In the genomic region with DNA sequence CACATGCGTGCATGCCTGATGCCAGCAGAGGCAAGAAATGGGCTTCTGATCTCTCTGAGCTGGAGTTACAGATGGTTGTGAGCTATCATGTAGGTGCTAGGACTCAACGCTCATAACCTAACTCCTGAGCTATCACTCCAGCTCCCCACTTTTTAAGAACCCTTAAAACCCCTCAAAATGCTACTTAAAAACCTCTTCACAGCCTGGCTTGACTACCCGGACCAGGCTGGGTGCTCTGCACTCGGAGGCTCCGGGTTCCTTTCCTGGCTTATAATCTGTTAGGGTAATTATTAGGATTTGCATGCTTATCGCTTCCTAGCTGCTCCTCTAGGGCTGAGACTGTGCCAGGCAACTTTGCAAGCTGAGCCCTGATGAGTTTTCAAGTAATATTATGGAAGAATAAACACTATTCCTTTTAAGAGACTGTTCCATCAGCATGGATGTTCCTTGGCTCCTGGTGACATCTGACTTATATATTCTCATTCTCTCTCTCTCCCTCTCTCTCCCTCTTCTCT, we compare ENCODE assay signal across 10 mouse cellular contexts. TPM values are rescaled to one million over a fixed set of nuclear protein-coding genes. Genes with fewer than 3 reads are reported as not detected.
A peak's percentile ranks its signal among the peaks of the same experiment; 100 is the strongest.
DNase-seq lines count a peak whose midpoint lies in the region; ATAC-seq and TF ChIP-seq lines count a peak whose summit lies in the region.
"Had no signal": no experiment of that assay in that cellular context is flagged by ENCODE, and none has a peak within 500 bp of the region (broad histone marks: within the 10 kb centered on the region; RNA-seq: fewer than 3 reads in every experiment).

No protein-coding gene starts in this region.

- TF ChIP-seq POLR2A in olfactory bulb, adult 2 months (IDR thresholded peaks at IDR 0.05; ENCODE audit: insufficient read depth, low read depth, low read length) = no peak

- peak overlapping the region; percentile 66 for H3K9ac ChIP-seq in heart, embryonic 14.5 days (ENCODE audit: low read length)
- no peak overlapping the region for H3K9ac ChIP-seq in lung, postnatal 0 days (replicated peaks; ENCODE audit: low read depth)
- no peak overlapping the region for H3K9ac ChIP-seq in embryonic facial prominence, embryonic 15.5 days

- no peak for TF ChIP-seq CTCF in lung, postnatal 0 days (IDR thresholded peaks at IDR 0.05)
- TF ChIP-seq CTCF in olfactory bulb, adult 2 months (IDR thresholded peaks at IDR 0.05; ENCODE audit: insufficient read depth, low read depth, low read length) = no peak

- DNase-seq in heart, adult 11 months = no peak
- peak; percentile 30 for DNase-seq in lung, postnatal 0 days (ENCODE audit: low spot score)
- DNase-seq in lung, postnatal 10 days = no peak
- DNase-seq in embryo, embryonic 10 days (ENCODE audit: low spot score) = no peak
- no peak for DNase-seq in layer of hippocampus, postnatal 14 days (ENCODE audit: low spot score in 2 of 2)

- peak overlapping the region in 1 of 2 experiments; percentile 40; a peak in 3 of 4 replicates for H3K4me3 ChIP-seq in heart, embryonic 14.5 days (ENCODE audit: control insufficient read depth in 1 of 2, insufficient read depth in 1 of 2, low read depth in 1 of 2, low read length in 2 of 2)
- no peak overlapping the region for H3K4me3 ChIP-seq in lung, postnatal 0 days (ENCODE audit: low read depth, low read length)
- H3K4me3 ChIP-seq in embryonic facial prominence, embryonic 15.5 days (replicated peaks) = no peak overlapping the region
- H3K4me3 ChIP-seq in olfactory bulb, adult 2 months (ENCODE audit: insufficient read depth, low read depth, low read length) = no peak overlapping the region

- H3K4me2 ChIP-seq in heart, embryonic 14.5 days (ENCODE audit: low read length) = peak overlapping the region; percentile 88
- H3K4me2 ChIP-seq in lung, postnatal 0 days (replicated peaks; ENCODE audit: low read depth, low read length) = peak overlapping the region; percentile 58; the same call in 1 of the 2 replicates
- peak overlapping the region; percentile 62; the same call in 1 of the 2 replicates for H3K4me2 ChIP-seq in embryonic facial prominence, embryonic 15.5 days (replicated peaks)

- no peaks in the 10 kb centered on the region for H3K9me3 ChIP-seq in heart, embryonic 14.5 days (ENCODE audit: control insufficient read depth, low read length)
- H3K9me3 ChIP-seq in lung, postnatal 0 days (ENCODE audit: low read length) = no peaks in the 10 kb centered on the region
- H3K9me3 ChIP-seq in embryonic facial prominence, embryonic 15.5 days (replicated peaks) = no peaks in the 10 kb centered on the region
- H3K9me3 ChIP-seq: forebrain, embryonic 15.5 days; limb, embryonic 12.5 days had no signal

- WGBS in heart, embryonic 14.5 days = 67% methylated on average over 6 of the region's 6 CpGs
- WGBS in lung, postnatal 0 days = 49% methylated on average over 6 of the region's 6 CpGs
- WGBS in embryonic facial prominence, embryonic 15.5 days = 59% methylated on average over 6 of the region's 6 CpGs
- WGBS in olfactory bulb, adult 2 months = 46% methylated on average over 6 of the region's 6 CpGs

- no peak for ATAC-seq in heart, embryonic 14.5 days (ENCODE audit: insufficient number of reproducible peaks, insufficient read depth, low FRiP score, low read depth)
- no peak for ATAC-seq in lung, postnatal 0 days
- ATAC-seq in embryonic facial prominence, embryonic 15.5 days (ENCODE audit: insufficient number of reproducible peaks, low FRiP score, low TSS enrichment, low read depth) = no peak
- ATAC-seq: forebrain, embryonic 15.5 days had no signal

- H3K4me1 ChIP-seq in heart, embryonic 14.5 days (ENCODE audit: control insufficient read depth in 2 of 2, insufficient read depth in 2 of 2, low read length in 2 of 2) = peaks cover 10 to 14% of the 10 kb centered on the region in 2 experiments
- peaks cover 3% of the 10 kb centered on the region; the same call in 1 of the 2 replicates for H3K4me1 ChIP-seq in lung, postnatal 0 days (ENCODE audit: insufficient read depth, low read depth, low read length)
- H3K4me1 ChIP-seq in embryonic facial prominence, embryonic 15.5 days = peaks cover 22% of the 10 kb centered on the region
- H3K4me1 ChIP-seq in olfactory bulb, adult 2 months (ENCODE audit: control insufficient read depth, insufficient read depth, low read length) = peaks cover 16% of the 10 kb centered on the region

- H3K27ac ChIP-seq in heart, embryonic 14.5 days (replicated peaks in 1 of 2; ENCODE audit: control insufficient read depth in 1 of 2, insufficient read depth in 1 of 2, low read depth in 2 of 2, low read length in 2 of 2) = no peak overlapping the region
- peak overlapping the region; percentile 68 for H3K27ac ChIP-seq in lung, postnatal 0 days (ENCODE audit: low read length)
- H3K27ac ChIP-seq in embryonic facial prominence, embryonic 15.5 days (replicated peaks) = no peak overlapping the region
- H3K27ac ChIP-seq in olfactory bulb, adult 2 months (ENCODE audit: insufficient read depth, low read depth, low read length) = peak overlapping the region; percentile 83; the same call in 1 of the 2 replicates
- H3K27ac ChIP-seq: forebrain, embryonic 15.5 days; limb, embryonic 12.5 days had no signal

- no peak for TF ChIP-seq EP300 in lung, postnatal 0 days (IDR thresholded peaks at IDR 0.05)

- H3K27me3 ChIP-seq in heart, embryonic 14.5 days (ENCODE audit: control insufficient read depth, insufficient read depth, low read length) = no peaks in the 10 kb centered on the region
- H3K27me3 ChIP-seq in lung, postnatal 0 days (replicated peaks; ENCODE audit: insufficient read depth, low read length) = no peaks in the 10 kb centered on the region
- no peaks in the 10 kb centered on the region for H3K27me3 ChIP-seq in embryonic facial prominence, embryonic 15.5 days
- H3K27me3 ChIP-seq: forebrain, embryonic 15.5 days; limb, embryonic 12.5 days had no signal

- no peaks in the 10 kb centered on the region for H3K36me3 ChIP-seq in heart, embryonic 14.5 days (ENCODE audit: control insufficient read depth, insufficient read depth, low read length)
- no peaks in the 10 kb centered on the region for H3K36me3 ChIP-seq in lung, postnatal 0 days (ENCODE audit: insufficient read depth, low read length)
- no peaks in the 10 kb centered on the region for H3K36me3 ChIP-seq in embryonic facial prominence, embryonic 15.5 days
- H3K36me3 ChIP-seq: forebrain, embryonic 15.5 days; limb, embryonic 12.5 days had no signal

RNA-seq across cellular contexts. Expression of gene Mrpl33, which starts 0.8 kb away (rescaled TPM):
- polyA plus RNA-seq in heart, embryonic 14.5 days (2014; fragmentation: Nextera tagmentation; extraction: Ambion mirVana) = 435 and 456 TPM in 2 replicates
- 307 and 313 TPM in 2 replicates for polyA plus RNA-seq in lung, postnatal 0 days (2015; fragmentation: Nextera tagmentation; extraction: Ambion mirVana)
- polyA plus RNA-seq in embryonic facial prominence, embryonic 15.5 days (2015; fragmentation: Nextera tagmentation; extraction: Ambion mirVana) = 283 and 287 TPM in 2 replicates
- polyA plus RNA-seq in olfactory bulb, adult 2 months (2012; ENCODE audit: insufficient read depth, insufficient read length, low replicate concordance, missing spikeins) = not detected in 2 replicates
- total RNA-seq in layer of hippocampus, postnatal 14 days (2021) = 100 to 1,000 TPM; 109 to 114 TPM

Comparison
In these comparisons a context has a peak if more than half of its experiments do, and no peak if none do; other contexts are left out.
1. H3K27ac ChIP-seq: peak in lung, postnatal 0 days (single experiment) and olfactory bulb, adult 2 months (single experiment); none in heart, embryonic 14.5 days (0 of 2) and embryonic facial prominence, embryonic 15.5 days (single experiment).
2. Peak in every context shown above with its lines, with median percentiles within 50 percentile points of each other: H3K4me2 ChIP-seq.